Mouse (Mus musculus): ENCODE results near the gene Nfam1. TPM values are rescaled to one million over a fixed set of nuclear protein-coding genes. Genes with fewer than 3 reads are reported as not detected.
A peak's percentile ranks its signal among the peaks of the same experiment; 100 is the strongest.

Nfam1 gene
- polyA plus RNA-seq, 1 experiment: 1.5 TPM

- TF ChIP-seq CTCF (IDR thresholded peaks at IDR 0.05; ENCODE audit: control insufficient read depth, insufficient read depth, insufficient replicate concordance, low read depth, low read length) (no peak), POLR2A (IDR thresholded peaks at IDR 0.05; ENCODE audit: control insufficient read depth, low read depth, low read length) (no peak)
- Histone ChIP-seq H3K27me3 (ENCODE audit: control insufficient read depth, insufficient read depth, low read length) (no peaks in the 10 kb centered on the region), H3K36me3 (ENCODE audit: control insufficient read depth, insufficient read depth, low read length) (no peaks in the 10 kb centered on the region), H3K27ac (ENCODE audit: control insufficient read depth, insufficient read depth, low read depth, low read length) (no peak overlapping the region), H3K4me1 (ENCODE audit: control insufficient read depth, insufficient read depth, low read length) (peaks cover 11% of the 10 kb centered on the region), H3K4me3 (ENCODE audit: control insufficient read depth, low read depth, low read length) (no peak overlapping the region)
Observed at GRCm38 (mm10) chr15:83061689-83062088, 28.6 kb upstream of the Nfam1 start.

GRCm38 (mm10) chr15:83059233-83059660 is 26.1 kb upstream of the Nfam1 start:
- Histone ChIP-seq H3K27ac (ENCODE audit: control insufficient read depth, insufficient read depth, low read depth, low read length) (no peak overlapping the region), H3K4me3 (ENCODE audit: control insufficient read depth, low read depth, low read length) (no peak overlapping the region), H3K4me1 (ENCODE audit: control insufficient read depth, insufficient read depth, low read length) (peaks cover 15% of the 10 kb centered on the region), H3K36me3 (ENCODE audit: control insufficient read depth, insufficient read depth, low read length) (no peaks in the 10 kb centered on the region), H3K27me3 (ENCODE audit: control insufficient read depth, insufficient read depth, low read length) (no peaks in the 10 kb centered on the region)
- TF ChIP-seq CTCF (IDR thresholded peaks at IDR 0.05; ENCODE audit: control insufficient read depth, insufficient read depth, insufficient replicate concordance, low read depth, low read length): no peak
- no peak for TF ChIP-seq POLR2A (IDR thresholded peaks at IDR 0.05; ENCODE audit: control insufficient read depth, low read depth, low read length)

DNA sequence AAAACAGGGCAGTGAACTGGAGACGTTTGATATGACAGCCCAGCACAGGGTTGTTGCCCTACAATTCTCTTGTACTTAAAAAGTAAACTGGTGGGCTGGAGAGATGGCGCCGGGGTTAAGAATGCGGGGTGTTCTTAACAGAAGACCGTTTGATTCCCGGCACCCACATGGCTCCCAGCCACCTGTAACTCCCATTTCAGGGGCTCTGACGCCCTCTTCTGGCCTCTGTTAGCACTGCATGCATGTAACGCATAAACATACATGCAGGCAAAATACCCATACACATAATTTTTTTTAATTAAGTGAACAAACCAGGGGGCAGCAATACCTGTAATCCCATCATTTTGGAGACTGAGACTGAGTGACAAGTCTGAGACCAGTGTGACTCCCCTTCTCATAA is 24.4 kb upstream of the Nfam1 start:
- TF ChIP-seq POLR2A (IDR thresholded peaks at IDR 0.05; ENCODE audit: control insufficient read depth, low read depth, low read length) (no peak), CTCF (IDR thresholded peaks at IDR 0.05; ENCODE audit: control insufficient read depth, insufficient read depth, insufficient replicate concordance, low read depth, low read length) (peak; percentile 64; the same call in 1 of the 2 replicates)
- H3K27me3 ChIP-seq (ENCODE audit: control insufficient read depth, insufficient read depth, low read length): no peaks in the 10 kb centered on the region
- peak overlapping the region; percentile 60 for H3K27ac ChIP-seq (ENCODE audit: control insufficient read depth, insufficient read depth, low read depth, low read length)
- peak overlapping the region; percentile 23; the same call in 1 of the 2 replicates for H3K4me3 ChIP-seq (ENCODE audit: control insufficient read depth, low read depth, low read length)
- H3K4me1 ChIP-seq (ENCODE audit: control insufficient read depth, insufficient read depth, low read length): peaks cover 15% of the 10 kb centered on the region
- no peaks in the 10 kb centered on the region for H3K36me3 ChIP-seq (ENCODE audit: control insufficient read depth, insufficient read depth, low read length)

GRCm38 (mm10) chr15:83056378-83057083 is 23.4 kb upstream of the Nfam1 start:
- no peak for TF ChIP-seq POLR2A (IDR thresholded peaks at IDR 0.05; ENCODE audit: control insufficient read depth, low read depth, low read length)
- TF ChIP-seq CTCF (IDR thresholded peaks at IDR 0.05; ENCODE audit: control insufficient read depth, insufficient read depth, insufficient replicate concordance, low read depth, low read length): no peak
- Histone ChIP-seq H3K27ac (ENCODE audit: control insufficient read depth, insufficient read depth, low read depth, low read length) (no peak overlapping the region; the same call in 1 of the 2 replicates), H3K27me3 (ENCODE audit: control insufficient read depth, insufficient read depth, low read length) (no peaks in the 10 kb centered on the region), H3K4me1 (ENCODE audit: control insufficient read depth, insufficient read depth, low read length) (peaks cover 15% of the 10 kb centered on the region), H3K4me3 (ENCODE audit: control insufficient read depth, low read depth, low read length) (peak overlapping the region; percentile 45), H3K36me3 (ENCODE audit: control insufficient read depth, insufficient read depth, low read length) (no peaks in the 10 kb centered on the region)

DNA sequence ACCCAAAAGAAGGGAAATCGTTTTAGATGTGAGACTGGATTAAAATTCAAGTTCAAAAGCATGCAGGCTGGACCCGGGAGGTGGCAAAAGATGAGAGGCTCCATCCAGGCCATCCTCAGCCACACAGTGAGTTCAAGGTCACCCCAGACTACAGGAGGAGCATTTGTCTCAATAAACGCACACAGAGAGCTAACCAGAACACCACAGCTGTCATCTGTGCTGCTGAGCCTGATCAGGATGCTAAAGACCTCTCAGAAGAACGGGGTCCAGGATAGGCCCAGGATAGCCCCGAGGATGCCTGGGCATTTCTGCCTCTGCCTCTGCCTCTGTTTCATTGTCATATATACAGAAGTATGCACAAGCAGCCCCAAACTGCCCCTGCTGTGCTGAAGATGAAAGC is 22.5 kb upstream of the Nfam1 start:
- H3K4me1 ChIP-seq (ENCODE audit: control insufficient read depth, insufficient read depth, low read length): peaks cover 15% of the 10 kb centered on the region
- no peak overlapping the region for H3K4me3 ChIP-seq (ENCODE audit: control insufficient read depth, low read depth, low read length)
- H3K27ac ChIP-seq (ENCODE audit: control insufficient read depth, insufficient read depth, low read depth, low read length): no peak overlapping the region
- no peaks in the 10 kb centered on the region for H3K36me3 ChIP-seq (ENCODE audit: control insufficient read depth, insufficient read depth, low read length)
- H3K27me3 ChIP-seq (ENCODE audit: control insufficient read depth, insufficient read depth, low read length): no peaks in the 10 kb centered on the region
- no peak for TF ChIP-seq CTCF (IDR thresholded peaks at IDR 0.05; ENCODE audit: control insufficient read depth, insufficient read depth, insufficient replicate concordance, low read depth, low read length)
- no peak for TF ChIP-seq POLR2A (IDR thresholded peaks at IDR 0.05; ENCODE audit: control insufficient read depth, low read depth, low read length)

DNA sequence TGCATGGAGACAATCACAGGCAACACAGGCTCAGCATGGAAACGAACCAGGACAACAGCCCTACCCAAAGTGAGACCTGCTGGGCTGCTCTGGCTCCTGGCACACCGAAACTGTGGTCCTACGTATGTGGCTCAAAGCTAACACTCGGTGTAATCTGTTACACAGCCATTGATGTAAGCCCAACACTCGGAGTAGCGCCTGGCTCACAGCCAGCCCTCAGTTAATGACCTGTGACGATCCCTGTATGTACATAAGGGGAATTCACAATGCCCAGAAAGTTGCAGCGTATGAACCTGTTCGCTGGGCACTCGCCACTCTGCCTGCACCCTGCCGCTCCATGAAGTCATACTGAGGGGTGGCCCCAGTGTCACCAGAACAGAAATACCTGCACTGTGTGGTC is 20.2 kb upstream of the Nfam1 start:
- no peaks in the 10 kb centered on the region for H3K36me3 ChIP-seq (ENCODE audit: control insufficient read depth, insufficient read depth, low read length)
- no peak overlapping the region for H3K27ac ChIP-seq (ENCODE audit: control insufficient read depth, insufficient read depth, low read depth, low read length)
- H3K4me1 ChIP-seq (ENCODE audit: control insufficient read depth, insufficient read depth, low read length): peaks cover 15% of the 10 kb centered on the region
- no peak for TF ChIP-seq POLR2A (IDR thresholded peaks at IDR 0.05; ENCODE audit: control insufficient read depth, low read depth, low read length)
- TF ChIP-seq CTCF (IDR thresholded peaks at IDR 0.05; ENCODE audit: control insufficient read depth, insufficient read depth, insufficient replicate concordance, low read depth, low read length): no peak
- H3K4me3 ChIP-seq (ENCODE audit: control insufficient read depth, low read depth, low read length): no peak overlapping the region
- H3K27me3 ChIP-seq (ENCODE audit: control insufficient read depth, insufficient read depth, low read length): no peaks in the 10 kb centered on the region

DNA sequence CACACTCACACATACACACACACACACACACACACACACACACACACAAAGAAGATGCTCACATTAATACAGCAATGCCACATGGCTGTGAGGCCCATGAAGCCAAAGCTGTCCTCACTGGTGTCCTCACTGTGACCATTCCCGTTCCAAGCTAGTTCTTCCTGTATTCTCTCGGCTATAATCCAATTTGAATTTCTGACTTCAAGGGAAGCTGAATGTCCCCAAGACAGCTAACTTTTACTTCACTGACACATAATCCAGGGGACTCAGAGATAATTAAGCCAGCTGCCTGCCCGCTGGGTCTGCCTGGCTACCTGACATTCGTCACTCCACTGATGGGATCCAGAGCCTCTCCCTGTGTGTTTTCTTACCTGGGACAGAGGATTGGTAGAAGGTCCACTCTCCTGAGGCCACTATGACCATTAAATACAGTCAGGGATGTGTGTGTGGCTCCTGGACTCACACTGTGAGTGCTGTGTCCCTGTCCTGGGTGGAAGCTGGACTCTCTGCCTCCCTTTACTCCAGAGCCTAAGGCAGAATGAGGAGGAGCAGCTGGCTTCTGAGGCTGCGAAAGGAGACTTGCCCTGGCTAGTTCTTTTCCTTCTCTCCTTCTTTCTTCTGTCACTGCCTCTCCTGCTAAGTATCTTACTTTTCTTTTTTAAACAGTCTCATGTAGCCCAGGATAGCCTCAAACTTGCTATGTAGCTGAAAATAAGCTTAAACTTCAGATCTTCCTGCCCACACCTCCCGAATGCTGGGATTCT is 19.4 kb upstream of the Nfam1 start:
- Histone ChIP-seq H3K4me3 (ENCODE audit: control insufficient read depth, low read depth, low read length) (no peak overlapping the region), H3K27me3 (ENCODE audit: control insufficient read depth, insufficient read depth, low read length) (no peaks in the 10 kb centered on the region), H3K27ac (ENCODE audit: control insufficient read depth, insufficient read depth, low read depth, low read length) (no peak overlapping the region), H3K4me1 (ENCODE audit: control insufficient read depth, insufficient read depth, low read length) (peaks cover 11% of the 10 kb centered on the region), H3K36me3 (ENCODE audit: control insufficient read depth, insufficient read depth, low read length) (no peaks in the 10 kb centered on the region)
- TF ChIP-seq CTCF (IDR thresholded peaks at IDR 0.05; ENCODE audit: control insufficient read depth, insufficient read depth, insufficient replicate concordance, low read depth, low read length): no peak
- no peak for TF ChIP-seq POLR2A (IDR thresholded peaks at IDR 0.05; ENCODE audit: control insufficient read depth, low read depth, low read length)

Measured in testis, adult 2 months (tissue).